Mouse (Mus musculus): Measurements from ENCODE around the gene Cd24a.

Cd24a gene

DNA sequence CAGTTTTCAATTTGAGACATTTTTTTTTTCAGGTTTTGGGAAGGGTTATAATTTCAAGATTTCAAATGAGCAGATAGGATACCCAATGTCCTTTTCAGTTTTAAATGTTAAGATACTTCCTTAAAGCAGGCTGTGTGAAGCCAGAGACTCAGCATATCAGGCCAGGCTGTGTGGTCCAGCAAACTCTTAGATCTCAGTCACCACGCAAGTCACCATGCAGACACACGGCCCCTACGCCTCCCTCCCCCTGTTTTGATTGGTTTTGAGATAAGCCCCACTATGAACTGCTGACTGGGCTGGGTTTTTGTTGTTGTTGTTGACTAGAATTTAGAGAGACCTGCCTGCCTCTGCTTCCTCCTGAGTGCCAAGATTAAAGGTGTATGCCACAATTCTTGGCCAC, 3.2 kb downstream of the Cd24a start:
- no peak for DNase-seq (ENCODE audit: low read depth, low spot score)

DNA sequence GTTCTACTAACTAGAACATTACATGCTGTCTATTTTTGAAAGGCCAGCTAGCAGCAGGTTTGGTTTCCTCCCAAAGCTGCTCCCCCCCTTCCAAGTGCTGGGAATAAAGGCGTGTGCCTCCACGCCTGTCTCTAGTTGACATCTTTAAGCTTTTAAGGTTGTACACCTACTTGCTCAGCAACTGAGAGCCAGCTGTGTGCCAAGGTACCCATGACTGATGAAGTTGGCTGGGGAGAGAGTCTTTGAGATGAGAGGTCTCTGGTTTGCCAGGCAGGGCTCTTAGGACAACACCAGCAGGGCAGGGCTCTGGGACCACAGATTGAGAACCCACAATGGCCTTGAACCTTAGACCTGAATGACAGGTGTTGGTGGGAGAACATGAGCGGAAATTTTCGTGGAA, 6.5 kb downstream of the Cd24a start:
- no peak for DNase-seq (ENCODE audit: low read depth, low spot score)

DNA sequence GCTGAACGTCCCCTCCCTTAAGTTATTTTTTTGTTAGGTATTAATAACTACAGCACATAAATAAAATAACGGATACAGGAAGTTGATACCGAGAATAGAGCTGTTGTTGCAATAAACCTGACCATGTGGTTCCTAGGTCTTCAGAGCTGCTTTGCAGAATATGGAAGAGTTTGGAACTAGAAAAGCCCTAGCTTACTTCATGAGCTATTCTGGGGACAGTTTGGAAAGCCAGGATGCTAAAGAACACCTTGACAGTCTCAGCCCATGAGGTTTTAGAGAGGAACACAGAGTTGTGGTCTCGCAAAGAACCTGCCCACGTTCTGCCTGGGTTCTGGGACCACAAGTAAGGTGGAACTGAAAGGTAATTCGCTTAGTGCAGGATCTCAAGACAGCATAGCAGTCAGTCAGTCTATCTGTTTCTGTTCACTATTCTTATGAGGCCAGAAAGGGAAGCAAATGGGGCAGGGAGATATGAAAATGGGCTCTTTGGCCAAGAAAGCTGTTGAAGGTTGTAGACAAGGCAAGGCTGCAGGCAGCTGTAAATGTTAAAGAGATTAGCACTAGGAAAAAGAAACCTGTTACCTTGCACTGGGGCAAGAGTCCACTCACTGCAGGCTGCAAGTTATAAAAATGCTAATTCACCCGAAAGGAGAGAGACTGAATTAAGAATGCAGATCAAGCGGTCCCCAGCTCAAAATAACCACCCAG, 10.5 kb downstream of the Cd24a start:
- no peak for DNase-seq (ENCODE audit: low read depth, low spot score)

DNA sequence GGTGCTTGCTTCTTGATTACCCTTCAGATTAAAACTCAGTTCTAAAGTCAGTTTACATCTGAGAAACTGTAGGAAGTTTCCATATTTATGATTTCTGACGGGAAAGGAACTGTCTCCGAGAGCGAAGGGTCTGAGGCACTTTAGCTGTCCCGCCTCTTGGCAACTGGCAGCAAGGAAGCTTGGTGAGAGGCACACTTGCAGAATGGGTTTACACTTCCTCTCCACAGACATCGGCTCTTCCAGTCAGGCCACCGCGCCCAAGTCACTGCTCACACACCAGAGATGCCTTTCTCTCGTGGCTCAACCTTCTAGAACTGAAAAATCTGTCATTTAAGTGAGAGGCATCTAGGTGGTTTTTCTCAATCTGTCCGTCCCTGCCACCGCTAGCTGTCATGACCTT, 13.4 kb downstream of the Cd24a start:
- no peak for DNase-seq (ENCODE audit: low read depth, low spot score)

DNA sequence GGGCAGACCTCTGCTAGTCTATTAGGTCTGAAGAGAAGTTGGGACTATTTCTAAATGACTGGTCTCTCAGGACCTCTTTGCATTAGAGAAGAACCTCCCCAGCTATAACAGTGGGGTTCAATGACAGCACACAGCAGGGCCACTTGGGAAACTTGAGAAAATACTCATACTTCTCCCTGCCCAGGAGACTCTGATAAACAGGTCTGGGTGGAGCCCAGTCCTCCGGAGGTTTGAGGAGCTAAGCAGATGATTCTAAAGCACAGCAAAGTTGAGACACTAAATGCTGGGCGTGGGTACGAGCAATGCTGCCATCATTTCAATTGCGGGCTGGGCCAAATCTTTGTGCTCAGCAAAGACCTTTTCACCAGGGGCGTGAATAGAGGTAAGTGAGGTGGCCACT, 15.1 kb downstream of the Cd24a start:
- DNase-seq (ENCODE audit: low read depth, low spot score) = no peak

DNA sequence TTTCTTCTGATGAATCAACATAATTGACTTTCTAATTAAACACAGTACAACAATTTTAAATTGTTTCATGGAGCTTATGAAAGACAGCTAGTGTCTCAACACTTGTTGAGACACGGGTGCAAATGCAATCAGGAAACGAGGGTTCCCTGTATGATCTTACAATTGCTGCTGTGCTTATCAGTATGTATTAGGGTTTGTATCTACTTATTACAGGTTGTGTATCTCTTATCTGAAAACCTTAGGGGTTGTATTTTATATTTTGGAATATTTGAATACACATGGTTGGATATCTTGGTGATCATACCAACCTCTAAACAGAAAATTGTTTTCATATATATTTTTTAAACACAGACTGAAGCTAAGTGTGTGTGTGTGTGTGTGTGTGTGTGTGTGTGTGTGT, 16.1 kb downstream of the Cd24a start:
- DNase-seq (ENCODE audit: low read depth, low spot score) = no peak

DNA sequence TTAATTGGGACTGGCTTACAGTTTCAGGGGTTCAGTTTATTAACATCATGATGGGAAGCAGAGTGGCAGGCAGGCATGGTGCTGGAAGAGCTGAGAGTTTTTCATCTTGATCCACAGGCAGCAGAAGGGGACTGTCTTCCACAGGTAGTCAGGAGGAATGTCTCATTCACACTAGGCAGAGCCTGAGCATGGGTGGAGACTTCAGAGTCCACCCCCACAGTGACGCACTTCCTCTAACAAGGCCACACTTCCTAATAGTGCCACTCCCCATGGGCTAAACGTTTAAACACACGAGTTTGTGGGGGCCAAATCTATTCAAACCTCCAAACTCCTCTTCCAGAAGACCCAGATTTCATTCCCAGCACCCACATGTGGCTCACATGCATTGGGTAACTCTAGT, 16.8 kb downstream of the Cd24a start:
- no peak for DNase-seq (ENCODE audit: low read depth, low spot score)

DNA sequence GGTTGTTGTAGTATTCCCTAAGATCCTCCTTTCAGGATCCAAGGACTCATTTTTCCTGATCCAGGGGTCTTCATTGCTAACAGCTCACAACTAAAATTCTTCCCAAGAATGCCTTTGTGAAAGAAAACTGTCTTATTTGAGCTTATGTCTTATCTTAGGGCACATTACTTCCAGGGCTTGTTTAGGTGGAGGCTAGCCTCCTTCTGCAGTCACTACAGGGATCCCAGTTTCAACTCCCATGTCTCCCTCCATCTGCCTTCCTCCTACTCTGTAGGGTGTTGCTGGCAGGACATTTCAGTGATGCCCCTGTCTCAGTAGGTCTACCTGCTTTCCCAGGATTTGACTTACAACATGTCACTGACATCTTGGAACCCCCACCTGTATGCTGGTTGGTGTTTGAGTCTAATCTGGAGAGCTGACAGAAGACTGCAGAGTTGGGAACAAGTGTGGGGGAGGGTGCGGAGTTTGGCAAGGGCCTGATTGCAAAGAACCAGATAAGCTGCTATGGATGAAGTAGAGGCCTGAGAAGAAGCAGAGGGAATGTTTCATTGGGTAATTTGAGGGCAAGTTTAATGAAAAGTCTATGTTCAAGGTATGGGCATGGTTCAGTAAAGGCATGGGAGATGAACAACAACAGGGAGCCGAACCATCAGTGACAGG, 20.1 kb downstream of the Cd24a start:
- DNase-seq (ENCODE audit: low read depth, low spot score) = no peak

DNA sequence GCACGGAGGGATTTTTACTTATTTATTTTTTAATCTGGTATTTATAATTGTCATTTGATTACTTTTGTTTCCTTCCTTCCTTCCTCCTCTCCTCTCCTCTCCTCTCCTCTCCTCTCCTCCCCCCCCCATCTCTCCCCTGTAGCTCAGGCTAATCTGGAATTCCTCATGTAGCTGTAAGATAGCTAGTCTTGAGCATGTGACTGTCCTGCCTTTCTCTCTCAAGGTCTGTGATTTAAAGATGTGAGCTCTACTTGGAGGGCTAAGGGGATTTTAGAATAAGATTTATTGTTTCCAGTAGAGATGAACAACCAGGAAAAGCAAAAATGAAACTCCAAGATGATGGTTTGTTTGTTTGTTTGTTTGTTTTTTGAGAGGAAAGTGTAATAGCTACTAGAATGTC, 23.0 kb downstream of the Cd24a start:
- DNase-seq (ENCODE audit: low read depth, low spot score) = no peak

DNA sequence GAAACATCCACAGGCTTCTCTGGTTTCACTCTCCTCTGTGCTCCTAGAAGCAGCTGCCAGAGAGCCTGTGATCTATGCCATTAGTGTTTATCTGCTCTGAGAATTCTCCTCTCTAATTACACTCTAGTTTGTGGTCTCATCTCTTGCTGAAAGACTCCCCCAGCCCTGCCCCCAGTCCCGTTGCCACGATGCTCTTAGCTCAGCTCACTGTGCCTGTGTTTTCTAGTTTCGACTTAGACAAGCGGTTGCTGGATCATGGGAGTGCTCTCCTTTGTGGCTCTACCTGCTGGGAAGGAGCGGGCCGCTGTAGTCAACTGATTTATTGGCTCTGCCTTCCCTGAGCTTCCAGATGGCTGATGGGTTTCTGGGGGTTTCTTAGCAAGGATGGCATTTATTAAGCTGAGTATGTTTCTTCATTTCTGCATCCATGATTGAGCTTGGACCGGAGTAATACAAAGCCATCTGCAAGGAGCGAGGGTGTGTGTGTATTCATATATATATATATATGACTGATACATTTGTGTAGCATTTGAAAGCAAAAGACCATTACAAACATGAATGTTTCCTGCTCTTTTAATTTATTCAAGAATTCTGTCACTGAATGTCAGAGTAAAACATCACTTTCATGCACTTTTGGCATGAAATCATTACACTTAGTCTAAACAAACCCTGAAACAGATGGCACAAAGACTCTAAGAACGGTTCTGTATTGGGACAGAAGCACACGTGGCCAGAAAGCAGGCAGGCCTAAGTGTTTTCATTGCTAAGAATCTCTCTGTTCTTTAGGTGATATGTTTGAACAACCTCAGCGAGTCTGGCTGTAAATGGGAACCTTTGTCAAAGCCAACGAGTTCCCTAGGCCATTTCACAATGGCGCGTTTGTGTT, 23.7 kb downstream of the Cd24a start:
- DNase-seq (ENCODE audit: low read depth, low spot score) = no peak

DNA sequence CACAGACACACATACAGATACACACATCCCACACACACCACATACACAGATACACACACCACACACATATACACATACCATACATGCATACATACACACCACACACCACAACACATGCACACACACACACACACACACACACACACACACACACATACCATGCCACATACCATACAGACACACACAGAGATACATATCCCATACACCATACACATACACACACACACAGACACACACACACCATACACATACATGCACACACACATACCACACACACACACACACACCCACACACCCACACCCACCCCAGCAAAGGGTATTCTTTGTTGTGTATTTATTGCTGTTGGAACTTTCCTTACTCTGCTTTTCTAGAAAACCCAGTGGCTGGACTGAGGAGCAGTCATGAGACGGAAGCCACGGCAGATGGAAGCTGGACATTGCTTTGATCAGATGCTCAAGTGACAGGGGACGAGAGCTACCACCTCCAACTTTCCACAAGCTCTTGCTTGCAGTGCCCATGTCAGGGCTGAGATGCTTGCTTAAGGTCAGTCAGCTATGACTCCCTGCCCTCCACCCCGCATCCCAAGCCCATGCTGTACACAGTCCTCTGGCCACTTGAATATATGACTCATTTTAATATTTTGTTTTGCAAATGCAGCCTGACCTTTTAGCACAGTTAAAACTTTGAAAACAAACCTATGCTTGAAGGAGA, 26.0 kb downstream of the Cd24a start:
- DNase-seq (ENCODE audit: low read depth, low spot score) = peak; percentile 6

DNA sequence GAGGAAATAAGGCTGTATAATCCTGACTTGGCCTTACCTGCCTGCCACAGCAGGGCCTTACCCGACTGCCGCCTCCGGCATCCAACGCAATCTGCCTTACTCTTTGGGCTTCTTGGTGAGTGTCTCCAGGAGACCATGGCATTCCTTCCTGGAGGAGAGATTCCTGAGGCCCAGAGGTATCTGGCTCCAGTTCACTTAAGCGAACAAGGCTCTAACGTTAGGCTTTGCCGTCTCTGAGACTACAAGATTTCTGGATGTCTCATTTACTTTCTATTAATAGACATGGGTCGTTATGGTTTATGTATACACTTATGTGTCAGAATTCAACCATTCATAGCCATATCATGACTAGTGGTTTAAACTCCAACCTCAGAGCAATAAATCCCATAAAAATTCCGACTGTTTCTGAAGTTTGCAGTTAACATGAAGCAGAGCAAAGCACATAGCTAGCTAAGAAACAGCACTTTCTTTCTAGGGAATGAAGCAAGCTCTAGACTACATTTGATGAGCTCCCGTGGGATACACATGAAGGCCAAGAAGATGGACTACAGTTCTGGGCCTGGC, 26.7 kb downstream of the Cd24a start:
- peak; percentile 4 for DNase-seq (ENCODE audit: low read depth, low spot score)

DNA sequence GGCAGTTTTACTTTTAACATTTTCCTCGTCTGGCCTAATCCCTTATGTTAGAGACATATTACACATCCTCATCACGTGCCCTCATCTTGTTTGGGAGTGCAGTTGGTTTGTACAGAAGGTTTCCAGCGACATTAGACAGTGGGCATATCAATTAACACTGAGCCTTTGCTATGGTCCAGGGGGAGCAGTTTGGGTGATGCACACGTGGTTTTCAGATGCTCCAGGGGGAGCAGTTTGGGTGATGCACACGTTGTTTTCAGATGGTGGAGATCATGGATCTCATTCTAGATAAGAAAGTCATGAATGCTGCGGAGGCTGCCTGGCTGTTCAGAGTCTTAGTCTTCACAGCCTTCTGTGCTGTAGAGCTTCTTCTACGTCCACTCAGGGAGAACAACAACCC, 27.8 kb downstream of the Cd24a start:
- DNase-seq (ENCODE audit: low read depth, low spot score) = no peak

DNA sequence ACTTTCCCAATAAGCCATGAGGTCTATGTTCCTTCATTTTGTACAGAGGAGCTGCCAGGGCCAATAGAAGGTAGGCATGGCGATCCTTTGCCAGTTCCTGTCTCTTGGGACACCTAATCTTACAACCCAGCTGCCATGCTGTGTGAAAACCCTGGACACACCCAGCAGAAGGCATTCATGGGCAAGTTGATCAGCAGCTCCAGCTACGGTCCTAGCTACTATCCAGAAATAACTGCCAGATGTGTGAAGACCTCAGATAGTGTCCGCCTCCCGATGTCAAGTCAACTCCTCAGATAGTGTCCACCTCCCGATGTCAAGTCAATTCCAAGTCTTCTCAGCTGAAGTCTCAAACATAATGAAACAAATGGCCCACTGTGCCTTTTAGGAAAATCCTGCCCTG, 31.4 kb downstream of the Cd24a start:
- DNase-seq (ENCODE audit: low read depth, low spot score) = no peak

DNA sequence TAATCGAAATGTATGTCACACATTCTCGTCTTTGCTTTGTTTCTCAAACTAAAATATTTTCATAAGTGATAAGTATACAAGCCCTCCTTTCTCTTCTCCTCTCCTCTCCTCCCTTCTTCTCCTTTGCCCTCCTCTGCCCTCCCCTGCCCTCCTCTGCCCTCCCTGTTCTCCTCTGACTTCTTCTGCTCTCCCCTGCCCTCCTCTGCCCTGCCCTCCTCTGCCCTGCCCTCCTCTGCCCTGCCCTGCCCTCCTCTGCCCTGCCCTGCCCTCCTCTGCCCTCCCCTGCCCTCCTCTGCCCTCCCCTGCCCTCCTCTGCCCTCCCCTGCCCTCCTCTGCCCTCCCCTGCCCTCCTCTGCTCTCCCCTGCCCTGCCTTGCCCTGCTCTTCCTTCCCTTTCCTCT, 31.9 kb downstream of the Cd24a start:
- DNase-seq (ENCODE audit: low read depth, low spot score) = no peak

DNA sequence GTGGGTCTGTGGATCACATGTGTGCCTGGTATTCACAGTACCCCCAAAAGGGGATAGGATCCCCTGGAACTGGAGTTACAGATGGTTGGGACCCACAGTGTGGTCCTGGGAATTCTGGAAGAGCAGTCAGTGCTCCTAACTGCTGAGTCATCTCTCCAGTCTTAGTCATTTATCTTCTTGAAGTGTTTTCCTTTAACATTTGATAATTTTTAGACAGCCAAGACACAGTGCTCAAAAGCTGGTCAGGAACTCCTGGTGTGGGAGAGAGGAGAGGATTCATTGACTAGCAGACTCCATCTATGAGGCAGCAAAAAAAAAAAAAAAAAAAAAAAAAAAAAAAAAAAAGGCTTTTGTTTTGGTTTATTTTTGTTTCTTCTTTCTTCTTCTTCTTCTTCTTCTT, 33.0 kb downstream of the Cd24a start:
- DNase-seq (ENCODE audit: low read depth, low spot score) = peak; percentile 42

DNA sequence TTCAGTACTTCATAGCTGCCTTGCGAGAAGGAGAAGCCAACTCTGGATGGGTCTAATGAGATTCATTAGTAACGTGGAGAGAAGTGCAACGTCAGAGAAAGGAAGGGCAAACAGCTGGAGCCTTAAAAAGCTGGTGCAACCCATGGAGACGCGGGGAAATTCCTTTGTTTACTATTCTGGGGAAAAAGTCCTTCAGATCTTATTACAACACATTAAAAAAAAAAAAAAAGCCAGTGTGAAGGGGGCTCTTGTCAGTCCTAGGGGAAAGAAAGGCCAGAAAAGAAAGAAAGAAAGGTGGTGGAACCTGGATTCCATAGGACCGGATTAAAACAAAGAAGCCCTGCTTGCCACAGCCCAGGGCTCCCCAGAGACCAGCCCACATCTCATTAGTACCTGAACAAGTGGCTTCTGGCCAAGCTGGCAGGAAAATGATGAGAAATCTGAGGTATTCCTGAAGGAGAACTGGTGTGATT, 41.0 kb downstream of the Cd24a start:
- no peak for DNase-seq (ENCODE audit: low read depth, low spot score)

DNA sequence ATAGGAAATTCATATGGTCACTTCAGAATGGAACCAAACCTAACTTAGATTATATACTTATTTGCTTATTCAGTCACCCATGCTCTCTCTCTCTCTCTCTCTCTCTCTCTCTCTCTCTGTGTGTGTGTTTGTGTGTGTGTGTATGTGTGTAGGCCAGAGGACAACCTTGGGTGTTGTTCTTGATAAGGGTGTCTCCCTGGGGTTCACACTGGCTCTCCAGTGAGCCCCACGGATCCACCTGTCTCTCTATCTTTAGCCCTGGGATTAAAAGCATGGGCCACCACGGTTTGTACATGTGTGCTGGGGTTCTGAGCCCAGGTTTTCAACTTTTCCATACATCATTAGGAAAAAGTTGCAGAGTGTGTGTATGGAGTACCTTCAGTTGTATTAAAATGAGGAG, 41.9 kb downstream of the Cd24a start:
- DNase-seq (ENCODE audit: low read depth, low spot score) = no peak

DNA sequence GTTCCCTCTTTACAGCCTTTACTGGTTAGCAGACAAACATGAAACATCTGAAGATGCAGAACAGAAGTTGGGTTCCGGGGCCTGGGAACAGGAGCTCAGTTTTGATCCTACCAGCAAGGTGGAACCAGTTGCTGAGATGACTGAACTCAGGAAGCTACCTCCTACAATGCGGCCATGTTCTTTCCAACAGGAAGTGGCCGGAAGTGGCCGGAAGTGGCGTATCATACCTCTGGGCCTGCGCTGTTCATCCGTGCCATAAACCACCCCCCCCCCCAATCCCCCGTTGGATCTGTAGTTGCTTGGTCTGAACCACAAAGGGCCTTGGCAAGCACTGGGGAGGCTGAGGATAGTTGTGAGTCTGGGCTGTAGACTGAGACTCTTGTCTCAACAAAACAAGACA, 45.4 kb downstream of the Cd24a start:
- no peak for DNase-seq (ENCODE audit: low read depth, low spot score)

DNA sequence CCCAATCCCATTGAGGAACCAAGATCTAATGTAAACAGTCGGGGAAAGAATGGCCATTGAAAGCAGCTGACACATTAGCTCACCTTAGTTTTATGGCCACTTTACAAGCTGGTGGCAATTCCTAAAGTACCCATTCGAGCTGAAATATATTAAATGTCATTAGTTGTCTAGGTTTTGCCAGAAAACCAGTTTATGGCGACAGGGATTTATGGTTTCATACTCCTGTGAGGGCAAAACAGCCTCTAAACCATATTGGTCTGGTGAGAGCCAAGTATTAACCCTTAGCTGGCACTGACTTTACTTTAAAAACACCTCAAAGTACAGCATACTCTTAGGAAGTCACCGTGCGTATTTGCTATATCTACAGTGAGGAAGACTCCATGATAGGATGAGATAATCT, 46.3 kb downstream of the Cd24a start:
- DNase-seq (ENCODE audit: low read depth, low spot score) = no peak

DNA sequence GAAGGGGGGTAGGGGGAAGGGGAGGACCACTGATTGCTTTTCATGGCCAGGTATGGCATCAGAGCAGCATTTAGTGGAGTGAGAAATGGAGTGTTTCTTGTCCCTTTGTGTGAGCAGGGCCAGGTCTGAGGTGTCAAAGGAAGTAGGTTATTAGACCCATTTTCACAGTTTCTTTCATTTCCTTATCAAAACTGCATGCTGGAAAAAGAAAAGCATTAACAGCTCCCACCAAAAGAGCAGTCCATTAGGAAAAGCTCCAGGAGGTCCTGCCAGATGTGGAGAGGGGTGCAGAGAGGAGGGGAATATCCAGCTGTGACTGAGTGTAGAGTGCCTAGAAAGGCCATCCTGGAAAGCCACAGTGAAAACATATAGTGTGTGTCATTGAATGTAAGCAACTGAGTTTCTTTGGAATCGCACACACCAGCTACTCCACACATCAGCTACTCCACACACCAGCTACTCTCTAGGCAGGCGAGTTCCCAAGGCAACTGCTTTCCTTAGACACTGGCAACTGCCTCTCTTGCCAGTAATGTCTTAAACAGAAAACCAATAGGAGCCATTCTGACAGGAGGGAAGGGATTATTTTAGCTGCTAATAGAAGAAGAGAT, 46.8 kb downstream of the Cd24a start:
- no peak for DNase-seq (ENCODE audit: low read depth, low spot score)
